In genomic region chr16:52145552-52145951, GRCm38 (mm10) we compare ENCODE assay signal across 23 mouse cellular contexts.
"Had no signal": no experiment of that assay in that cellular context is flagged by ENCODE, and none has a peak within 500 bp of the region (broad histone marks: within the 10 kb centered on the region; RNA-seq: fewer than 3 reads in every experiment).

No protein-coding gene starts in this region.

- H3K9me3 ChIP-seq: limb, embryonic 12.5 days; liver, embryonic 13.5 days; lung, embryonic 15.5 days; neural tube, embryonic 12.5 days; neural tube, embryonic 15.5 days had no signal

- H3K4me3 ChIP-seq: layer of hippocampus, adult 2 months; left cerebral cortex, adult 2 months; limb, embryonic 12.5 days; liver, embryonic 13.5 days; lung, embryonic 15.5 days; neural tube, embryonic 12.5 days; neural tube, embryonic 15.5 days had no signal

- H3K4me2 ChIP-seq: limb, embryonic 12.5 days; liver, embryonic 13.5 days; lung, embryonic 15.5 days; midbrain, embryonic 11.5 days; neural tube, embryonic 12.5 days; neural tube, embryonic 15.5 days had no signal

- DNase-seq: kidney, adult 2 months; kidney, postnatal 25 days; layer of hippocampus, adult 9-11 months; layer of hippocampus, postnatal 36 days; liver, embryonic 13.5 days; lung, adult 18-20 months; lung, postnatal 10 days; lung, postnatal 36 days; midbrain, embryonic 14.5 days; right cerebral cortex, postnatal 25 days; spleen, adult 18-20 months; thymus, adult 2 months; thymus, postnatal 14 days; thymus, postnatal 4 days had no signal

- ATAC-seq: intestine, postnatal 0 days had no signal

- H3K27ac ChIP-seq: kidney, postnatal 0 days; layer of hippocampus, adult 2 months; left cerebral cortex, adult 2 months; limb, embryonic 12.5 days; liver, embryonic 13.5 days; lung, embryonic 15.5 days; neural tube, embryonic 12.5 days; neural tube, embryonic 15.5 days had no signal

- H3K27me3 ChIP-seq: limb, embryonic 12.5 days; liver, embryonic 13.5 days; lung, embryonic 15.5 days; neural tube, embryonic 12.5 days; neural tube, embryonic 15.5 days had no signal

- H3K4me1 ChIP-seq: liver, embryonic 13.5 days; lung, embryonic 15.5 days; neural tube, embryonic 12.5 days; neural tube, embryonic 15.5 days had no signal

- H3K9ac ChIP-seq: limb, embryonic 12.5 days; liver, embryonic 13.5 days; lung, embryonic 15.5 days; neural tube, embryonic 12.5 days; neural tube, embryonic 15.5 days had no signal
